Mouse (Mus musculus) kidney, embryonic 15.5 days (tissue): ENCODE data around the gene Arhgap44. TPM values are rescaled to one million over a fixed set of nuclear protein-coding genes. Genes with fewer than 3 reads are reported as not detected.

Experiments used
- ATAC-seq: fragments of 200-750 bp; cut with Nextera tagmentation; replicated peaks from 2 replicates; pipeline ENCODE4 v1.8.0; 2017; ENCODE audit warnings: moderate TSS enrichment; ENCODE audit not compliant: low FRiP score
- H3K27ac ChIP-seq: fragments of 300-500 bp; sonication (generic); 2 replicates; pipeline ENCODE4 v1.5.1; 2015; ENCODE audit warnings: mild to moderate bottlenecking, inconsistent platforms
- H3K27me3 ChIP-seq: fragments of 300-500 bp; sonication (generic); 2 replicates; pipeline ENCODE4 v1.6.1; 2015; ENCODE audit warnings: inconsistent platforms
- H3K36me3 ChIP-seq: fragments of 300-500 bp; sonication (generic); 2 replicates; pipeline ENCODE4 v1.6.1; 2015; ENCODE audit warnings: inconsistent platforms
- H3K4me1 ChIP-seq: fragments of 300-500 bp; sonication (generic); 2 replicates; pipeline ENCODE4 v1.6.1; 2015; ENCODE audit warnings: inconsistent platforms
- H3K4me2 ChIP-seq: fragments of 300-500 bp; sonication (generic); 2 replicates; pipeline ENCODE4 v1.6.1; 2015; ENCODE audit warnings: moderate library complexity, mild to moderate bottlenecking, inconsistent platforms
- H3K4me3 ChIP-seq: fragments of 300-500 bp; sonication (generic); replicated peaks from 2 replicates; pipeline ENCODE4 v1.5.1; 2015; ENCODE audit warnings: mild to moderate bottlenecking, inconsistent platforms
- H3K9ac ChIP-seq: fragments of 300-500 bp; sonication (generic); 2 replicates; pipeline ENCODE4 v1.6.1; 2015; ENCODE audit warnings: mild to moderate bottlenecking, inconsistent platforms
- H3K9me3 ChIP-seq: fragments of 300-500 bp; sonication (generic); replicated peaks from 2 replicates; pipeline ENCODE4 v1.6.1; 2016; ENCODE audit warnings: inconsistent platforms
- WGBS: fragments of 180-500 bp; shearing (Covaris S2); methylation state at CpG from one replicate; pipeline ENCODE4 v1.1.7; 2015; ENCODE audit warnings: mixed read lengths; 5-methylcytosine and 5-hydroxymethylcytosine counted together
- polyA plus RNA-seq: library from polyadenylated mRNA; unstranded; fragments of >200 nt; fragmentation: Nextera tagmentation; extraction: Ambion mirVana; gene quantifications from 2 replicates; pipeline ENCODE4 v1.2.1, GENCODE M21; 2015

The Arhgap44 gene
- polyA plus RNA-seq, 1 experiment from 2014 or later: 7.1 TPM

GRCm38 (mm10) chr11:65133661-65134060 lies 29.1 kb downstream of the Arhgap44 start:
- Histone ChIP-seq H3K9ac (no peak overlapping the region), H3K4me3 (no peak overlapping the region), H3K36me3 (no peaks in the 10 kb centered on the region), H3K27me3 (no peaks in the 10 kb centered on the region), H3K4me2 (no peak overlapping the region), H3K9me3 (no peaks in the 10 kb centered on the region), H3K4me1 (peaks cover 3% of the 10 kb centered on the region; the same call in 1 of the 2 replicates), H3K27ac (no peak overlapping the region)
- WGBS: 86% methylated on average over 4 of the region's 4 CpGs
- no peak for ATAC-seq

GRCm38 (mm10) chr11:65129110-65129509 lies 33.7 kb downstream of the Arhgap44 start:
- ATAC-seq: no peak
- no peak overlapping the region for H3K4me2 ChIP-seq
- H3K36me3 ChIP-seq: no peaks in the 10 kb centered on the region
- no peak overlapping the region for H3K4me3 ChIP-seq
- 85% methylated on average over 4 of the region's 4 CpGs for WGBS
- no peaks in the 10 kb centered on the region for H3K27me3 ChIP-seq
- H3K9me3 ChIP-seq: no peaks in the 10 kb centered on the region
- no peak overlapping the region for H3K9ac ChIP-seq
- peaks cover 34% of the 10 kb centered on the region for H3K4me1 ChIP-seq
- H3K27ac ChIP-seq: no peak overlapping the region

GRCm38 (mm10) chr11:65128666-65129065 lies 34.1 kb downstream of the Arhgap44 start:
- H3K36me3 ChIP-seq: no peaks in the 10 kb centered on the region
- H3K4me2 ChIP-seq: no peak overlapping the region
- H3K9me3 ChIP-seq: no peaks in the 10 kb centered on the region
- 65% methylated on average over 4 of the region's 4 CpGs for WGBS
- no peak overlapping the region for H3K4me3 ChIP-seq
- ATAC-seq: no peak
- H3K9ac ChIP-seq: no peak overlapping the region
- no peaks in the 10 kb centered on the region for H3K27me3 ChIP-seq
- H3K27ac ChIP-seq: no peak overlapping the region
- H3K4me1 ChIP-seq: peaks cover 34% of the 10 kb centered on the region

- Histone ChIP-seq H3K36me3 (no peaks in the 10 kb centered on the region), H3K27ac (peak overlapping the region; percentile 80), H3K9ac (no peak overlapping the region), H3K4me1 (peaks cover 33% of the 10 kb centered on the region), H3K4me3 (no peak overlapping the region), H3K9me3 (no peaks in the 10 kb centered on the region), H3K27me3 (no peaks in the 10 kb centered on the region), H3K4me2 (no peak overlapping the region)
- ATAC-seq: peak; percentile 82
- 32% methylated on average over 9 of the region's 9 CpGs for WGBS
Measured at GRCm38 (mm10) chr11:65126566-65126965, 36.2 kb downstream of the Arhgap44 start.

- H3K4me3 ChIP-seq: no peak overlapping the region
- H3K9me3 ChIP-seq: no peaks in the 10 kb centered on the region
- H3K9ac ChIP-seq: no peak overlapping the region
- no peaks in the 10 kb centered on the region for H3K36me3 ChIP-seq
- no peaks in the 10 kb centered on the region for H3K27me3 ChIP-seq
- peak overlapping the region; percentile 80 for H3K27ac ChIP-seq
- 45% methylated on average over 8 of the region's 8 CpGs for WGBS
- H3K4me1 ChIP-seq: peaks cover 31% of the 10 kb centered on the region
- peak; percentile 64 for ATAC-seq
- H3K4me2 ChIP-seq: no peak overlapping the region
Measured at GRCm38 (mm10) chr11:65124913-65125418, 37.8 kb downstream of the Arhgap44 start.

GRCm38 (mm10) chr11:65120276-65120675 lies 42.5 kb downstream of the Arhgap44 start:
- no peak overlapping the region for H3K9ac ChIP-seq
- peaks cover 10% of the 10 kb centered on the region for H3K4me1 ChIP-seq
- H3K27me3 ChIP-seq: no peaks in the 10 kb centered on the region
- no peak for ATAC-seq
- no peak overlapping the region for H3K27ac ChIP-seq
- H3K9me3 ChIP-seq: no peaks in the 10 kb centered on the region
- 90% methylated on average over 4 of the region's 4 CpGs for WGBS
- H3K4me2 ChIP-seq: no peak overlapping the region
- no peak overlapping the region for H3K4me3 ChIP-seq
- no peaks in the 10 kb centered on the region for H3K36me3 ChIP-seq

GRCm38 (mm10) chr11:65115811-65116210 lies 47.0 kb downstream of the Arhgap44 start:
- H3K4me2 ChIP-seq: no peak overlapping the region
- H3K27ac ChIP-seq: no peak overlapping the region
- no peak for ATAC-seq
- H3K9ac ChIP-seq: no peak overlapping the region
- no peak overlapping the region for H3K4me3 ChIP-seq
- H3K36me3 ChIP-seq: no peaks in the 10 kb centered on the region
- no peaks in the 10 kb centered on the region for H3K27me3 ChIP-seq
- peaks cover 13% of the 10 kb centered on the region for H3K4me1 ChIP-seq
- WGBS: 86% methylated on average over 6 of the region's 6 CpGs
- H3K9me3 ChIP-seq: no peaks in the 10 kb centered on the region

- Histone ChIP-seq H3K27me3 (no peaks in the 10 kb centered on the region), H3K9me3 (no peaks in the 10 kb centered on the region), H3K4me3 (no peak overlapping the region), H3K27ac (no peak overlapping the region), H3K9ac (no peak overlapping the region), H3K36me3 (no peaks in the 10 kb centered on the region), H3K4me2 (no peak overlapping the region), H3K4me1 (peaks cover 20% of the 10 kb centered on the region)
- WGBS: 38% methylated on average over 4 of the region's 4 CpGs
- ATAC-seq: no peak
Measured at GRCm38 (mm10) chr11:65112086-65112485, 50.7 kb downstream of the Arhgap44 start.

- Histone ChIP-seq H3K4me2 (no peak overlapping the region), H3K36me3 (no peaks in the 10 kb centered on the region), H3K4me3 (no peak overlapping the region), H3K9me3 (no peaks in the 10 kb centered on the region), H3K9ac (no peak overlapping the region), H3K27me3 (no peaks in the 10 kb centered on the region), H3K27ac (no peak overlapping the region), H3K4me1 (peaks cover 20% of the 10 kb centered on the region)
- ATAC-seq: no peak
- 46% methylated on average over 5 of the region's 5 CpGs for WGBS
Measured at GRCm38 (mm10) chr11:65111651-65112050, 51.1 kb downstream of the Arhgap44 start.

- Histone ChIP-seq H3K4me3 (no peak overlapping the region), H3K4me1 (peaks cover 20% of the 10 kb centered on the region)
- 78% methylated on average over 10 of the region's 10 CpGs for WGBS
Measured at GRCm38 (mm10) chr11:65110058-65110457, 52.7 kb downstream of the Arhgap44 start.

GRCm38 (mm10) chr11:65107734-65108171 lies 55.0 kb downstream of the Arhgap44 start:
- H3K4me3 ChIP-seq: no peak overlapping the region
- 66% methylated on average over 5 of the region's 5 CpGs for WGBS
- no peaks in the 10 kb centered on the region for H3K9me3 ChIP-seq
- ATAC-seq: no peak
- H3K27me3 ChIP-seq: no peaks in the 10 kb centered on the region
- no peaks in the 10 kb centered on the region for H3K36me3 ChIP-seq
- H3K9ac ChIP-seq: no peak overlapping the region
- H3K27ac ChIP-seq: no peak overlapping the region
- no peak overlapping the region for H3K4me2 ChIP-seq
- peaks cover 20% of the 10 kb centered on the region for H3K4me1 ChIP-seq

More at GRCm38 (mm10) chr11:65110058-65110457, 52.7 kb downstream of the Arhgap44 start:
- H3K4me2 ChIP-seq: no peak overlapping the region
- H3K9me3 ChIP-seq: no peaks in the 10 kb centered on the region
- H3K27ac ChIP-seq: no peak overlapping the region
- ATAC-seq: no peak
- no peak overlapping the region for H3K9ac ChIP-seq
- H3K27me3 ChIP-seq: no peaks in the 10 kb centered on the region
- H3K36me3 ChIP-seq: no peaks in the 10 kb centered on the region

- 67% methylated on average over 4 of the region's 4 CpGs for WGBS
Measured at GRCm38 (mm10) chr11:65107151-65107550, 55.6 kb downstream of the Arhgap44 start.

GRCm38 (mm10) chr11:65104076-65104475 lies 58.7 kb downstream of the Arhgap44 start:
- WGBS: 93% methylated on average over 3 of the region's 3 CpGs
- Histone ChIP-seq H3K9ac (no peak overlapping the region), H3K4me2 (no peak overlapping the region)

More at GRCm38 (mm10) chr11:65107151-65107550, 55.6 kb downstream of the Arhgap44 start:
- no peak overlapping the region for H3K4me3 ChIP-seq
- no peak for ATAC-seq
- no peaks in the 10 kb centered on the region for H3K9me3 ChIP-seq
- peaks cover 19% of the 10 kb centered on the region for H3K4me1 ChIP-seq
- H3K9ac ChIP-seq: no peak overlapping the region
- H3K4me2 ChIP-seq: no peak overlapping the region
- H3K36me3 ChIP-seq: no peaks in the 10 kb centered on the region
- no peak overlapping the region for H3K27ac ChIP-seq
- H3K27me3 ChIP-seq: no peaks in the 10 kb centered on the region

More at GRCm38 (mm10) chr11:65104076-65104475, 58.7 kb downstream of the Arhgap44 start:
- Histone ChIP-seq H3K9me3 (no peaks in the 10 kb centered on the region), H3K36me3 (no peaks in the 10 kb centered on the region), H3K27me3 (no peaks in the 10 kb centered on the region), H3K4me3 (no peak overlapping the region), H3K4me1 (no peaks in the 10 kb centered on the region), H3K27ac (no peak overlapping the region)
- no peak for ATAC-seq
